Mouse (Mus musculus) olfactory bulb, adult 2 months (tissue): ENCODE data around the gene Tnfsf13.

ENCODE experiments used
- CTCF ChIP-seq: fragments of 200-500 bp; IDR thresholded peaks from 2 replicates; pipeline ENCODE4 v1.5.1; 2012; ENCODE audit warnings: low read depth, mild to moderate bottlenecking, low read length, moderate library complexity; ENCODE audit not compliant: insufficient read depth
- POLR2A ChIP-seq: fragments of 200-500 bp; IDR thresholded peaks from 2 replicates; pipeline ENCODE4 v1.6.1; 2012; ENCODE audit warnings: mild to moderate bottlenecking, low read depth, low read length, moderate library complexity; ENCODE audit not compliant: insufficient read depth

DNA sequence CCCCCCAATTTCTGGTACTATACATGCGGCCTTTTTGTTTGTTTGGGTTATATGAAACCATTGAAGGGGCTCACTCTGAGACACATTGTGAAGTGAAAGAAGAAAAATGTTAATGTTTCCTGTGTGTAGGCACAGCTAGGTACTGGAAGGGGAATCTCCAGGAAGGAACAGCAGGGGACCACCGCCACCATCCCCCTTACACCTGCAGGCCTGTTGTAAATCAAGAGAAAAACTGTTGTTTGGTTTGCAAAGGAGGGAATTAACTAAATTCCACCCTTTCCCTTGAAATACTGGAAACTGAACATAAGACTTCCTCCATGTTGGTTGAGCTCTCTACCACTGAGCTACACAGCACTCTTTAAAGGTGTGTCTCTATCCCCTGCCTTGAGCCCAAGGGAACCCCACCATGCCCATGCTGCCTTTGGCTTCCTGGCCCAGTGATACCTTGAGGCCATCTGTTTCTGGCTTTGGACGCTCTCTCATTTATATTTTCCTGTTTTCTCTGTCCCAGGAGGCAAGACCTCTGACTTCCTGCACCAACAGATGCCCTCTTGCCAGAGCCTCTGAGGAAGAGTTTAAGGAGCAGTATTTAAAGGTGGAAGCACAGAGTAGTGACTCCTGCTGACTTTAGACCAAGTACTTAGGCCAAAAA is 23.2 kb upstream of the Tnfsf13 start:
- no peak for TF ChIP-seq POLR2A
- no peak for TF ChIP-seq CTCF
